Mouse (Mus musculus): ENCODE measurements around the gene Inpp5b. TPM values are rescaled to one million over a fixed set of nuclear protein-coding genes. Genes with fewer than 3 reads are reported as not detected.

Inpp5b gene
- polyA plus RNA-seq, 1 experiment, result 48.3 TPM

- TF ChIP-seq CTCF (IDR thresholded peaks at IDR 0.05; ENCODE audit: borderline replicate concordance, insufficient read depth, low read length) (no peak), POLR2A (IDR thresholded peaks at IDR 0.05; ENCODE audit: low read depth, low read length) (peak; percentile 66)
- peak within 1 kb of the TSS; percentile 81 for H3K27ac ChIP-seq (ENCODE audit: insufficient read depth, low read length)
- H3K4me1 ChIP-seq (ENCODE audit: control insufficient read depth, insufficient read depth, low read length), result peaks cover 6% of the 10 kb centered on the region
Measured at GRCm38 (mm10) chr4:124850261-124850913, 108.7 kb downstream of the Inpp5b start, which contains the start of gene Yrdc. Yrdc (plus strand) TSS chr4:124850679.

More at GRCm38 (mm10) chr4:124850261-124850913, 108.7 kb downstream of the Inpp5b start, which contains the start of gene Yrdc:
- peak within 1 kb of the TSS; percentile 79 for H3K4me3 ChIP-seq (ENCODE audit: insufficient read depth, low read length)

Other genes starting within 250 kb of the Inpp5b start
- not detected in 2 replicates for gene 3100002H09Rik, start 131.0 kb upstream of the Inpp5b start, polyA plus RNA-seq (2011; ENCODE audit: insufficient read length, low read depth, missing spikeins)
- not detected in 2 replicates for gene Pou3f1, start 85.0 kb upstream of the Inpp5b start, polyA plus RNA-seq (2011; ENCODE audit: insufficient read length, low read depth, missing spikeins)
- gene Utp11, start 48.2 kb upstream of the Inpp5b start, polyA plus RNA-seq (2011; ENCODE audit: insufficient read length, low read depth, missing spikeins), result 51.1 and 51.9 TPM in 2 replicates
- gene Fhl3, start 41.1 kb upstream of the Inpp5b start, polyA plus RNA-seq (2011; ENCODE audit: insufficient read length, low read depth, missing spikeins), result 135 and 148 TPM in 2 replicates
- 64.6 and 70.7 TPM in 2 replicates for gene Sf3a3, start 27.1 kb upstream of the Inpp5b start, polyA plus RNA-seq (2011; ENCODE audit: insufficient read length, low read depth, missing spikeins)
- 16.4 and 19.0 TPM in 2 replicates for gene Mtf1, start 60.3 kb downstream of the Inpp5b start, polyA plus RNA-seq (2011; ENCODE audit: insufficient read length, low read depth, missing spikeins)
- 26.2 and 32.8 TPM in 2 replicates for gene Yrdc, start 108.8 kb downstream of the Inpp5b start, polyA plus RNA-seq (2011; ENCODE audit: insufficient read length, low read depth, missing spikeins)
- gene 1110065P20Rik, start 109.3 kb downstream of the Inpp5b start, polyA plus RNA-seq (2011; ENCODE audit: insufficient read length, low read depth, missing spikeins), result 23.9 and 26.0 TPM in 2 replicates
- 0.18 and 0.44 TPM in 2 replicates for gene Maneal, start 120.3 kb downstream of the Inpp5b start, polyA plus RNA-seq (2011; ENCODE audit: insufficient read length, low read depth, missing spikeins)
- not detected in 2 replicates for gene Epha10, start 139.0 kb downstream of the Inpp5b start, polyA plus RNA-seq (2011; ENCODE audit: insufficient read length, low read depth, missing spikeins)
- 12.7 and 17.7 TPM in 2 replicates for gene 9930104L06Rik, start 195.2 kb downstream of the Inpp5b start, polyA plus RNA-seq (2011; ENCODE audit: insufficient read length, low read depth, missing spikeins)
- 35.8 and 47.9 TPM in 2 replicates for gene Cdca8, start 197.5 kb downstream of the Inpp5b start, polyA plus RNA-seq (2011; ENCODE audit: insufficient read length, low read depth, missing spikeins)
- 0.45 and 0.84 TPM in 2 replicates for gene Rspo1, start 244.6 kb downstream of the Inpp5b start, polyA plus RNA-seq (2011; ENCODE audit: insufficient read length, low read depth, missing spikeins)